Mouse (Mus musculus): Measurements from ENCODE around the gene Isyna1. TPM values are rescaled to one million over a fixed set of nuclear protein-coding genes. Genes with fewer than 3 reads are reported as not detected.

Isyna1 gene
- polyA plus RNA-seq, 2 experiments, result 94.4 to 213 TPM

- WGBS, result 55% methylated on average over 8 of the region's 8 CpGs
- no peak overlapping the region for H3K9ac ChIP-seq (ENCODE audit: low read depth, low read length, severe bottlenecking)
- no peak for TF ChIP-seq POLR2A (IDR thresholded peaks at IDR 0.05; ENCODE audit: borderline replicate concordance, extremely low read depth, insufficient read depth, insufficient read length)
These were observed 42.7 kb downstream of the Isyna1 start for GRCm38 (mm10) chr8:70636838-70637237.

GRCm38 (mm10) chr8:70638752-70639151 lies 44.6 kb downstream of the Isyna1 start:
- no peak for TF ChIP-seq POLR2A (IDR thresholded peaks at IDR 0.05; ENCODE audit: borderline replicate concordance, extremely low read depth, insufficient read depth, insufficient read length)
- 0 out of 2 replicates have a peak, but pooled peaks have one; percentile 16 for ATAC-seq (ENCODE audit: low FRiP score, low read depth)
- H3K9me3 ChIP-seq (ENCODE audit: control insufficient read depth, low read length), result no peaks in the 10 kb centered on the region
- no peaks in the 10 kb centered on the region for H3K36me3 ChIP-seq (ENCODE audit: control insufficient read depth, insufficient read depth, low read length)
- no peaks in the 10 kb centered on the region for H3K27me3 ChIP-seq (ENCODE audit: control insufficient read depth, insufficient read depth, low read length)
- no peak overlapping the region for H3K4me3 ChIP-seq (replicated peaks; ENCODE audit: low read length)
- H3K27ac ChIP-seq (replicated peaks; ENCODE audit: low read depth, low read length), result no peak overlapping the region
- no peak overlapping the region for H3K4me2 ChIP-seq (replicated peaks; ENCODE audit: low read depth, low read length, severe bottlenecking)
- DNase-seq (ENCODE audit: low spot score), result no peak
- 54% methylated on average over 9 of the region's 9 CpGs for WGBS
- no peak overlapping the region for H3K9ac ChIP-seq (ENCODE audit: low read depth, low read length, severe bottlenecking)
- H3K4me1 ChIP-seq (ENCODE audit: control insufficient read depth, insufficient read depth, low read length), result peaks cover 10% of the 10 kb centered on the region; the same call in 1 of the 2 replicates

More at GRCm38 (mm10) chr8:70636838-70637237, 42.7 kb downstream of the Isyna1 start:
- Histone ChIP-seq H3K27me3 (ENCODE audit: control insufficient read depth, insufficient read depth, low read length) (no peaks in the 10 kb centered on the region), H3K4me3 (replicated peaks; ENCODE audit: low read length) (no peak overlapping the region), H3K9me3 (ENCODE audit: control insufficient read depth, low read length) (no peaks in the 10 kb centered on the region), H3K4me2 (replicated peaks; ENCODE audit: low read depth, low read length, severe bottlenecking) (no peak overlapping the region), H3K27ac (replicated peaks; ENCODE audit: low read depth, low read length) (no peak overlapping the region), H3K4me1 (ENCODE audit: control insufficient read depth, insufficient read depth, low read length) (peaks cover 10% of the 10 kb centered on the region; the same call in 1 of the 2 replicates), H3K36me3 (ENCODE audit: control insufficient read depth, insufficient read depth, low read length) (no peaks in the 10 kb centered on the region)
- DNase-seq (ENCODE audit: low spot score), result no peak
- ATAC-seq (ENCODE audit: low FRiP score, low read depth), result no peak

- no peak for TF ChIP-seq POLR2A (IDR thresholded peaks at IDR 0.05; ENCODE audit: borderline replicate concordance, extremely low read depth, insufficient read depth, insufficient read length)
- Histone ChIP-seq H3K36me3 (ENCODE audit: control insufficient read depth, insufficient read depth, low read length) (no peaks in the 10 kb centered on the region), H3K27me3 (ENCODE audit: control insufficient read depth, insufficient read depth, low read length) (no peaks in the 10 kb centered on the region), H3K4me2 (replicated peaks; ENCODE audit: low read depth, low read length, severe bottlenecking) (no peak overlapping the region), H3K27ac (replicated peaks; ENCODE audit: low read depth, low read length) (no peak overlapping the region), H3K4me1 (ENCODE audit: control insufficient read depth, insufficient read depth, low read length) (peaks cover 19% of the 10 kb centered on the region), H3K4me3 (replicated peaks; ENCODE audit: low read length) (no peak overlapping the region), H3K9ac (ENCODE audit: low read depth, low read length, severe bottlenecking) (no peak overlapping the region), H3K9me3 (ENCODE audit: control insufficient read depth, low read length) (no peaks in the 10 kb centered on the region)
- WGBS, result 67% methylated on average over 3 of the region's 3 CpGs
- ATAC-seq (ENCODE audit: low FRiP score, low read depth), result no peak
- no peak for DNase-seq (ENCODE audit: low spot score)
These were observed 48.8 kb downstream of the Isyna1 start for GRCm38 (mm10) chr8:70643019-70643418.

- Histone ChIP-seq H3K27ac (replicated peaks; ENCODE audit: low read depth, low read length) (no peak overlapping the region), H3K9ac (ENCODE audit: low read depth, low read length, severe bottlenecking) (no peak overlapping the region), H3K4me1 (ENCODE audit: control insufficient read depth, insufficient read depth, low read length) (peaks cover 22% of the 10 kb centered on the region), H3K9me3 (ENCODE audit: control insufficient read depth, low read length) (no peaks in the 10 kb centered on the region), H3K27me3 (ENCODE audit: control insufficient read depth, insufficient read depth, low read length) (no peaks in the 10 kb centered on the region), H3K36me3 (ENCODE audit: control insufficient read depth, insufficient read depth, low read length) (0 out of 2 replicates have a peak, but pooled peaks cover 4% of the 10 kb centered on the region), H3K4me2 (replicated peaks; ENCODE audit: low read depth, low read length, severe bottlenecking) (no peak overlapping the region), H3K4me3 (replicated peaks; ENCODE audit: low read length) (no peak overlapping the region)
- 91% methylated on average over 2 of the region's 2 CpGs for WGBS
- DNase-seq (ENCODE audit: low spot score), result no peak
- ATAC-seq (ENCODE audit: low FRiP score, low read depth), result no peak
- no peak for TF ChIP-seq POLR2A (IDR thresholded peaks at IDR 0.05; ENCODE audit: borderline replicate concordance, extremely low read depth, insufficient read depth, insufficient read length)
These were observed 49.9 kb downstream of the Isyna1 start for GRCm38 (mm10) chr8:70644065-70644464.

- DNase-seq (ENCODE audit: low spot score) (no peak), ATAC-seq (ENCODE audit: low FRiP score, low read depth) (no peak)
- no peak for TF ChIP-seq POLR2A (IDR thresholded peaks at IDR 0.05; ENCODE audit: borderline replicate concordance, extremely low read depth, insufficient read depth, insufficient read length)
- Histone ChIP-seq H3K27me3 (ENCODE audit: control insufficient read depth, insufficient read depth, low read length) (no peaks in the 10 kb centered on the region), H3K27ac (replicated peaks; ENCODE audit: low read depth, low read length) (no peak overlapping the region), H3K9ac (ENCODE audit: low read depth, low read length, severe bottlenecking) (no peak overlapping the region), H3K9me3 (ENCODE audit: control insufficient read depth, low read length) (no peaks in the 10 kb centered on the region), H3K4me1 (ENCODE audit: control insufficient read depth, insufficient read depth, low read length) (peaks cover 29% of the 10 kb centered on the region), H3K4me3 (replicated peaks; ENCODE audit: low read length) (no peak overlapping the region), H3K4me2 (replicated peaks; ENCODE audit: low read depth, low read length, severe bottlenecking) (no peak overlapping the region), H3K36me3 (ENCODE audit: control insufficient read depth, insufficient read depth, low read length) (peaks cover 18% of the 10 kb centered on the region)
- 41% methylated on average over 17 of the region's 17 CpGs for WGBS
These were observed 51.5 kb downstream of the Isyna1 start for GRCm38 (mm10) chr8:70645501-70646224.

Measured in limb, embryonic 14.5 days (tissue).